ENCODE assay signal across 27 mouse cellular contexts in the genomic region with DNA sequence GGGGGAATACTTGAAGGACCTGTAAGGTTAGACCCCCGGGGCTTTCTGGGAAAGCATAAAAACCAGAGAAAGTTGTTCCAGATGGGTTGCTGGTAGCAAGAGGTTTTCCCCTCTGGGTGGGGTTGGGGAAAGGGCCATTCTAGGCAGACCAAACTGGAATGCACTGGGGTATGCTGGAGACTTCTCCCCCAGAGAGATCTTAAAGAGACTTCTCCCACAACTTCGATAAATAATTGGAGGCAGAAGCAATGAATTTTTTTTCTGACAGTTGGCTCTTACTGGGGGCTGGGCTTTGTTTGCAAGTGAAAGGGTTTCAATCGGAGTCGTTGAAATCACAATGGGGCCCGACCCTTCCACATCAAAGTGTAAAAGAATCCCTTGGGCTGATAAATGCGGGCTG. TPM values are rescaled to one million over a fixed set of nuclear protein-coding genes. Genes with fewer than 3 reads are reported as not detected.
A peak's percentile ranks its signal among the peaks of the same experiment; 100 is the strongest.
DNase-seq lines count a peak whose midpoint lies in the region; ATAC-seq and TF ChIP-seq lines count a peak whose summit lies in the region.
"Had no signal": no experiment of that assay in that cellular context is flagged by ENCODE, and none has a peak within 500 bp of the region (broad histone marks: within the 10 kb centered on the region; RNA-seq: fewer than 3 reads in every experiment).

No protein-coding gene starts in this region.

- H3K9me3 ChIP-seq in hindbrain, embryonic 10.5 days: no peaks in the 10 kb centered on the region
- no peaks in the 10 kb centered on the region for H3K9me3 ChIP-seq in hindbrain, postnatal 0 days (ENCODE audit: low read length)
- H3K9me3 ChIP-seq in E14TG2a.4 (ENCODE audit: low read length): no peaks in the 10 kb centered on the region
- no peaks in the 10 kb centered on the region for H3K9me3 ChIP-seq in ES-E14 (ENCODE audit: control insufficient read depth, insufficient read depth, low read depth, low read length)
- no peaks in the 10 kb centered on the region for H3K9me3 ChIP-seq in embryonic facial prominence, embryonic 11.5 days (replicated peaks; ENCODE audit: control insufficient read depth, low read length)
- no peaks in the 10 kb centered on the region for H3K9me3 ChIP-seq in neural tube, embryonic 15.5 days (replicated peaks)
- H3K9me3 ChIP-seq: embryonic facial prominence, embryonic 12.5 days; forebrain, embryonic 15.5 days; heart, embryonic 13.5 days; kidney, embryonic 15.5 days; lung, embryonic 15.5 days had no signal

- peak overlapping the region; percentile 66; the same call in 1 of the 2 replicates for H3K27ac ChIP-seq in hindbrain, embryonic 10.5 days
- H3K27ac ChIP-seq in hindbrain, postnatal 0 days: no peak overlapping the region
- H3K27ac ChIP-seq in ES-E14 (ENCODE audit: insufficient read depth, low read depth, low read length, poor library complexity, severe bottlenecking): peak overlapping the region; percentile 98
- H3K27ac ChIP-seq in embryonic facial prominence, embryonic 11.5 days (replicated peaks; ENCODE audit: low read depth, low read length): no peak overlapping the region
- no peak overlapping the region for H3K27ac ChIP-seq in neural tube, embryonic 15.5 days (replicated peaks)
- H3K27ac ChIP-seq: embryonic facial prominence, embryonic 12.5 days; forebrain, embryonic 15.5 days; heart, embryonic 13.5 days; hindbrain, embryonic 14.5 days; kidney, embryonic 15.5 days; liver, embryonic 14.5 days; lung, embryonic 15.5 days had no signal

- no peaks in the 10 kb centered on the region for H3K36me3 ChIP-seq in hindbrain, embryonic 10.5 days
- no peaks in the 10 kb centered on the region for H3K36me3 ChIP-seq in hindbrain, postnatal 0 days (ENCODE audit: insufficient read depth, low read length)
- H3K36me3 ChIP-seq in E14TG2a.4 (ENCODE audit: insufficient read depth, low read length): 0 out of 2 replicates have a peak, but pooled peaks cover 10% of the 10 kb centered on the region
- H3K36me3 ChIP-seq in ES-E14 (ENCODE audit: control insufficient read depth, insufficient read depth, low read length, poor library complexity, severe bottlenecking): no peaks in the 10 kb centered on the region
- H3K36me3 ChIP-seq in embryonic facial prominence, embryonic 11.5 days (replicated peaks; ENCODE audit: control insufficient read depth, insufficient read depth, low read depth, low read length): no peaks in the 10 kb centered on the region
- no peaks in the 10 kb centered on the region for H3K36me3 ChIP-seq in neural tube, embryonic 15.5 days
- H3K36me3 ChIP-seq: embryonic facial prominence, embryonic 12.5 days; forebrain, embryonic 15.5 days; heart, embryonic 13.5 days; kidney, embryonic 15.5 days; lung, embryonic 15.5 days had no signal

- ATAC-seq in hindbrain, postnatal 0 days: no peak
- ATAC-seq in embryonic facial prominence, embryonic 11.5 days (replicated peaks; ENCODE audit: insufficient number of reproducible peaks, low FRiP score, low TSS enrichment, low read depth): no peak
- ATAC-seq in neural tube, embryonic 15.5 days (ENCODE audit: low FRiP score): no peak
- ATAC-seq: activated CD4-positive, CD25-positive, alpha-beta regulatory T cell, adult 4 months; forebrain, embryonic 15.5 days; intestine, postnatal 0 days had no signal

- no peak overlapping the region for H3K4me3 ChIP-seq in hindbrain, embryonic 10.5 days
- H3K4me3 ChIP-seq in hindbrain, postnatal 0 days (ENCODE audit: low read length): no peak overlapping the region
- peak overlapping the region; percentile 57 for H3K4me3 ChIP-seq in E14TG2a.4 (replicated peaks; ENCODE audit: low read length)
- H3K4me3 ChIP-seq in ES-E14 (ENCODE audit: insufficient read depth in 1 of 2, low read depth in 1 of 2, low read length in 2 of 2, poor library complexity in 1 of 2, severe bottlenecking in 1 of 2): no peak overlapping the region
- no peak overlapping the region for H3K4me3 ChIP-seq in embryonic facial prominence, embryonic 11.5 days (ENCODE audit: low read depth, low read length)
- no peak overlapping the region for H3K4me3 ChIP-seq in neural tube, embryonic 15.5 days (replicated peaks)
- H3K4me3 ChIP-seq: embryonic facial prominence, embryonic 12.5 days; forebrain, embryonic 15.5 days; heart, embryonic 13.5 days; kidney, embryonic 15.5 days; lung, embryonic 15.5 days had no signal

- in situ Hi-C loops in ES-E14 (cut with MboI; ENCODE audit: low sequenced_read_pairs in 2 of 2, unreplicated experiment in 2 of 2): no loop called here

- no peak for TF ChIP-seq CTCF in hindbrain, postnatal 0 days (IDR thresholded peaks at IDR 0.05; ENCODE audit: low read depth)
- TF ChIP-seq CTCF in E14TG2a.4 (conservative IDR thresholded peaks at IDR 0.05; ENCODE audit: low read length): no peak

- no peak overlapping the region for H3K9ac ChIP-seq in hindbrain, postnatal 0 days (replicated peaks; ENCODE audit: low read length)
- H3K9ac ChIP-seq in ES-E14 (ENCODE audit: insufficient read depth, low read depth, low read length, poor library complexity, severe bottlenecking): no peak overlapping the region
- no peak overlapping the region for H3K9ac ChIP-seq in embryonic facial prominence, embryonic 11.5 days (replicated peaks; ENCODE audit: low read length)
- no peak overlapping the region for H3K9ac ChIP-seq in neural tube, embryonic 15.5 days (replicated peaks)
- H3K9ac ChIP-seq: embryonic facial prominence, embryonic 12.5 days; forebrain, embryonic 15.5 days; heart, embryonic 13.5 days; hindbrain, embryonic 14.5 days; kidney, embryonic 15.5 days; liver, embryonic 14.5 days; lung, embryonic 15.5 days had no signal

- 0 out of 2 replicates have a peak, but pooled peaks cover 7% of the 10 kb centered on the region for H3K27me3 ChIP-seq in hindbrain, embryonic 10.5 days (ENCODE audit: insufficient read depth, poor library complexity, severe bottlenecking)
- H3K27me3 ChIP-seq in hindbrain, postnatal 0 days (ENCODE audit: insufficient read depth, low read length): 0 out of 2 replicates have a peak, but pooled peaks cover 4% of the 10 kb centered on the region
- H3K27me3 ChIP-seq in E14TG2a.4 (ENCODE audit: insufficient read depth, low read length): no peaks in the 10 kb centered on the region
- no peaks in the 10 kb centered on the region for H3K27me3 ChIP-seq in embryonic facial prominence, embryonic 11.5 days (ENCODE audit: control insufficient read depth, insufficient read depth, low read length)
- H3K27me3 ChIP-seq in neural tube, embryonic 15.5 days (replicated peaks): 0 out of 2 replicates have a peak, but pooled peaks cover 2% of the 10 kb centered on the region
- H3K27me3 ChIP-seq: embryonic facial prominence, embryonic 12.5 days; forebrain, embryonic 15.5 days; lung, embryonic 15.5 days had no signal

- no peak for DNase-seq in hindbrain, embryonic 10.5 days (ENCODE audit: low spot score)
- no peak for DNase-seq in hindbrain, postnatal 0 days (ENCODE audit: low spot score)
- peak; percentile 96 for DNase-seq in ES-E14 (ENCODE audit: low read depth, low spot score)
- peak; percentile 57 for DNase-seq in embryonic facial prominence, embryonic 11.5 days (ENCODE audit: low spot score)
- no peak for DNase-seq in gastrocnemius, adult 8-10 months (ENCODE audit: low spot score in 2 of 2)
- DNase-seq: adrenal gland, adult 8-10 months; B cell, adult 2 months; cerebellum, adult 18-20 months; cerebellum, postnatal 14 days; gastrocnemius, postnatal 25 days; heart, adult 18-20 months; heart, postnatal 36 days; kidney, postnatal 4 days; thymus, adult 18-20 months; thymus, postnatal 4 days had no signal

- no peak overlapping the region for H3K4me2 ChIP-seq in hindbrain, postnatal 0 days (ENCODE audit: low read depth, low read length)
- H3K4me2 ChIP-seq in embryonic facial prominence, embryonic 11.5 days (ENCODE audit: low read depth, low read length): no peak overlapping the region; the same call in 1 of the 2 replicates
- no peak overlapping the region for H3K4me2 ChIP-seq in neural tube, embryonic 15.5 days
- H3K4me2 ChIP-seq: embryonic facial prominence, embryonic 12.5 days; forebrain, embryonic 15.5 days; heart, embryonic 13.5 days; hindbrain, embryonic 14.5 days; kidney, embryonic 15.5 days; lung, embryonic 15.5 days; midbrain, embryonic 11.5 days had no signal

- peaks cover 22% of the 10 kb centered on the region for H3K4me1 ChIP-seq in hindbrain, embryonic 10.5 days (replicated peaks)
- no peaks in the 10 kb centered on the region for H3K4me1 ChIP-seq in hindbrain, postnatal 0 days (ENCODE audit: insufficient read depth, low read length)
- H3K4me1 ChIP-seq in E14TG2a.4 (replicated peaks; ENCODE audit: low read depth, low read length) (peaks cover 81% of the 10 kb centered on the region), ES-E14 (ENCODE audit: control insufficient read depth in 2 of 2, insufficient read depth in 2 of 2, low read length in 2 of 2, poor library complexity in 1 of 2) (peaks cover 22 to 33% of the 10 kb centered on the region in 2 experiments)
- no peaks in the 10 kb centered on the region for H3K4me1 ChIP-seq in embryonic facial prominence, embryonic 11.5 days (ENCODE audit: control insufficient read depth, insufficient read depth, low read length)
- H3K4me1 ChIP-seq in neural tube, embryonic 15.5 days: no peaks in the 10 kb centered on the region
- H3K4me1 ChIP-seq: heart, embryonic 13.5 days had no signal

- 1% methylated on average over 6 of the region's 6 CpGs for WGBS in hindbrain, embryonic 10.5 days
- WGBS in hindbrain, postnatal 0 days: 8% methylated on average over 6 of the region's 6 CpGs
- WGBS in embryonic facial prominence, embryonic 11.5 days: 4% methylated on average over 6 of the region's 6 CpGs
- 4% methylated on average over 6 of the region's 6 CpGs for WGBS in neural tube, embryonic 15.5 days

TF ChIP-seq in ES-E14, 5 proteins besides CTCF, POLR2A, EP300 and RAD21:
- TF ChIP-seq HCFC1 (IDR thresholded peaks at IDR 0.05; ENCODE audit: borderline replicate concordance, insufficient read depth, low read length) (no peak), MAFK (IDR thresholded peaks at IDR 0.05; ENCODE audit: insufficient read depth, low read depth, low read length) (no peak), CHD2 (IDR thresholded peaks at IDR 0.05; ENCODE audit: low read depth, low read length) (peak; percentile 39; the same call in 1 of the 2 replicates), ZNF384 (IDR thresholded peaks at IDR 0.05; ENCODE audit: low read depth, low read length) (peak; percentile 88), ZC3H11A (IDR thresholded peaks at IDR 0.05; ENCODE audit: borderline replicate concordance, low read depth, low read length) (no peak)

RNA-seq across cellular contexts. Expression of gene Aff1, which starts 32.2 kb away (rescaled TPM):
- polyA plus RNA-seq in hindbrain, embryonic 10.5 days (2016; fragmentation: Nextera tagmentation; extraction: Ambion mirVana): 5.7 and 6.5 TPM in 2 replicates
- total RNA-seq in hindbrain, postnatal 0 days (2014; rRNA removed): 4.0 and 4.1 TPM in 2 replicates
- polyA plus RNA-seq in hindbrain, postnatal 0 days (2015; fragmentation: Nextera tagmentation; extraction: Ambion mirVana): 1.3 and 2.6 TPM in 2 replicates
- total RNA-seq in ES-E14 (2012; rRNA removed): 21.2 and 26.0 TPM in 2 replicates
- 6.1 and 6.9 TPM in 2 replicates for polyA plus RNA-seq in embryonic facial prominence, embryonic 11.5 days (2014; fragmentation: Nextera tagmentation; extraction: Ambion mirVana)
- 10 to 100 TPM; 33.8 to 47.9 (median 40.8) TPM for total RNA-seq in gastrocnemius, adult 8-10 months (2022)
- 1.7 and 5.8 TPM in 2 replicates for polyA plus RNA-seq in neural tube, embryonic 15.5 days (2015; fragmentation: Nextera tagmentation; extraction: Ambion mirVana)

Comparison
In these comparisons a context has a peak if more than half of its experiments do, and no peak if none do; other contexts are left out.
1. H3K27ac ChIP-seq: peak in hindbrain, embryonic 10.5 days (single experiment) and ES-E14 (single experiment); none in hindbrain, postnatal 0 days (single experiment), embryonic facial prominence, embryonic 11.5 days (single experiment) and neural tube, embryonic 15.5 days (single experiment).
2. DNase-seq: peak in ES-E14 (single experiment) and embryonic facial prominence, embryonic 11.5 days (single experiment); none in hindbrain, embryonic 10.5 days (single experiment), hindbrain, postnatal 0 days (single experiment) and gastrocnemius, adult 8-10 months (0 of 2).